Mouse (Mus musculus): ENCODE data around the gene Stx18. TPM values are rescaled to one million over a fixed set of nuclear protein-coding genes. Genes with fewer than 3 reads are reported as not detected.
A peak's percentile ranks its signal among the peaks of the same experiment; 100 is the strongest.

Stx18 gene
- total and polyA plus RNA-seq, 2 experiments: 14.9 to 15.5 TPM

DNA sequence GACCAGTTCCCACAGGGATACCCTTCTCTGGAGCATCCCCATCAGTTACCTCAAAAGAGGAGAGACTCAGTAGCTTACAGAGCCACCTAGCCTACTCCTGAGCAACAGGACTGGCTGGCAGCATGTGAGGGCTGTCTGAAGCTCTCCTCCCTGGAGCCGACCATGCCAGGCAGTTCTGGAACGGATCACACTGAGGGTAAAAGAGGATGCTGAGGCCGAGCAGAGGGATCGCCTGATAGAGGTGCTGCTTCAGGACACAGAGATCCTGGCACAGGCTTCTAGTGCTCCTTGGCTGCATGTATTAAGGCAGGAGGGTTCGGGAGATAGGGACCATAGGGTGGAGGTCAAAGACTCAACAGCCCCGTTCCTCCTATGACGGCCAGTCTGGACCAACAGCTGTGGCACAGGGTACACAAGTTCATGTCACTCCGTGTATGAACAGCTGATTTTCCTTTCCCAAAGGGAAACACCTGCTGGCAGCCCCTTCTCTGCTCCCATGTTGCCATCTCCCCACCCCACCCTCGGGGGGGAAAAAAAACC, 119.0 kb downstream of the Stx18 start:
- Histone ChIP-seq H3K27ac (replicated peaks; ENCODE audit: insufficient read depth, low read depth, low read length) (no peak overlapping the region), H3K4me3 (ENCODE audit: insufficient read depth, low read depth, low read length) (no peak overlapping the region), H3K4me1 (ENCODE audit: control insufficient read depth, insufficient read depth, low read length) (0 out of 2 replicates have a peak, but pooled peaks cover 2% of the 10 kb centered on the region), H3K79me2 (ENCODE audit: control insufficient read depth, insufficient read depth, low read length) (no peaks in the 10 kb centered on the region), H3K36me3 (ENCODE audit: control insufficient read depth, insufficient read depth, low read length) (no peaks in the 10 kb centered on the region), H3K9ac (ENCODE audit: low read depth, low read length) (no peak overlapping the region), H3K27me3 (ENCODE audit: control insufficient read depth, insufficient read depth, low read length) (no peaks in the 10 kb centered on the region; the same call in 1 of the 2 replicates)
- no peak for DNase-seq (ENCODE audit: extremely low read depth, low read depth, low spot score)
- TF ChIP-seq POLR2A (IDR thresholded peaks at IDR 0.05; ENCODE audit: extremely low read depth, insufficient read depth, low read length): no peak
- no peak for TF ChIP-seq CTCF (IDR thresholded peaks at IDR 0.05; ENCODE audit: low read depth, low read length)
- WGBS: 63% methylated on average over 9 of the region's 9 CpGs

DNA sequence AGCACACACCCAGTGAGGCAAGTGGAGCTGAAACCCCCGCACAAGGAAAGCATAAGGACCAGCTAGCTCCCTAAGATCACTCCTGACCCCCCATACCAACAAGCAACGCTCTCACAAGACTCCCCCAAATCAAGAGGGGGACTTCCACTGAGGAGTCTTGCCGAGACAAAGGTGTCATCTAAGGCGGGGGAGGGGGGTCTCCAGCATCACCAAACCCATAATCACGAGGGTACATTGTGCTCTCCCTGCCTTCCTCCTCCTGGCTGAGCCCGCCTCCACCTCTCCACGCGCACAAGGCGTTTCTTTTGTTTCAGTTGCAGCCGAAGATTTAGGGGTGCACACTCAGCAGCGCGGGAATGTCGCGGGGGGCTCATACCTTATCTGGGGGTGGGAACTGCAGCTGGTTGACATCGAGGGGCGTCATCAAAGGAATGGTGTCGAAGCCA, 120.0 kb downstream of the Stx18 start:
- no peak overlapping the region for H3K9ac ChIP-seq (ENCODE audit: low read depth, low read length)
- H3K36me3 ChIP-seq (ENCODE audit: control insufficient read depth, insufficient read depth, low read length): no peaks in the 10 kb centered on the region
- no peak for DNase-seq (ENCODE audit: extremely low read depth, low read depth, low spot score)
- H3K27me3 ChIP-seq (ENCODE audit: control insufficient read depth, insufficient read depth, low read length): no peaks in the 10 kb centered on the region; the same call in 1 of the 2 replicates
- no peak overlapping the region for H3K27ac ChIP-seq (replicated peaks; ENCODE audit: insufficient read depth, low read depth, low read length)
- peak overlapping the region; percentile 78; the same call in 1 of the 2 replicates for H3K4me3 ChIP-seq (ENCODE audit: insufficient read depth, low read depth, low read length)
- 0 out of 2 replicates have a peak, but pooled peaks cover 2% of the 10 kb centered on the region for H3K4me1 ChIP-seq (ENCODE audit: control insufficient read depth, insufficient read depth, low read length)
- H3K79me2 ChIP-seq (ENCODE audit: control insufficient read depth, insufficient read depth, low read length): no peaks in the 10 kb centered on the region
- WGBS: 11% methylated on average over 17 of the region's 17 CpGs
- TF ChIP-seq CTCF (IDR thresholded peaks at IDR 0.05; ENCODE audit: low read depth, low read length): no peak
- no peak for TF ChIP-seq POLR2A (IDR thresholded peaks at IDR 0.05; ENCODE audit: extremely low read depth, insufficient read depth, low read length)

DNA sequence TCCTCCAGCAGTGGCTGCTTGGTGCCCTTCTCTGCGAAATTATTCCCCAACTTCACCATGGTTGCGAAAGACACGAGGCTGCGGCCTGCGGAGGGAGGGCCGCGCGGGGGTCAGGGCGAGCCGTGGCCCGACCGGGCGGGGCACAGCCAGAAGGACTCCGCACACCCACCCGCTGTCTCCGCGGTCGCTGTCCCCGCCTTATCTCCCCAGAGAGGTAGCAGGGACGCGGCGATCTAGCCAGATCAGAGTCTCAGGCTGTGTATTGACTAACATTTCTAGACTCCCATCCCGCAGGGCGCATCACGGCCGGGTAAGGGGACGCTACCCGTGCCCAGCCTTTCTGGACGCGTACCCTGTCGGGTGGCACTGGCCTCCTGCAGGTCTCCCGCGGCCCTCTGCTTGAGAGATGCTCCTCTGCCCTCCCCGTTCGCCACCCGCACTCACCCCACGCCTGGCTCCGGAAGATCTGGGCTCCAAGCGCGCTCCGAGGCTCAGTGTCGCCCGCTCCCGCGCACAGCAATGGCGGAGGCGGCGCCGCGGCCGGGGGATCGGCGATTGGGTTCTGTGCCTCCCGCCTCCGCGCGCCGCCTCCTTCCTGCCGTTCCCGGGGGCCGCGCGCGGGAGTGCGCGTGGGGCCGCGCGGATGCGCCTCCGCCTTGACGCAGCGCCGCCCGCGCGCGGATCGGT, 120.5 kb downstream of the Stx18 start:
- H3K4me1 ChIP-seq (ENCODE audit: control insufficient read depth, insufficient read depth, low read length): 0 out of 2 replicates have a peak, but pooled peaks cover 2% of the 10 kb centered on the region
- no peaks in the 10 kb centered on the region for H3K36me3 ChIP-seq (ENCODE audit: control insufficient read depth, insufficient read depth, low read length)
- TF ChIP-seq POLR2A (IDR thresholded peaks at IDR 0.05; ENCODE audit: extremely low read depth, insufficient read depth, low read length) (no peak), CTCF (IDR thresholded peaks at IDR 0.05; ENCODE audit: low read depth, low read length) (no peak)
- no peak overlapping the region for H3K27ac ChIP-seq (replicated peaks; ENCODE audit: insufficient read depth, low read depth, low read length)
- H3K27me3 ChIP-seq (ENCODE audit: control insufficient read depth, insufficient read depth, low read length): no peaks in the 10 kb centered on the region; the same call in 1 of the 2 replicates
- 1% methylated on average over 78 of the region's 79 CpGs for WGBS
- peak overlapping the region; percentile 78 for H3K4me3 ChIP-seq (ENCODE audit: insufficient read depth, low read depth, low read length)
- peak overlapping the region; percentile 66 for H3K9ac ChIP-seq (ENCODE audit: low read depth, low read length)
- no peak for DNase-seq (ENCODE audit: extremely low read depth, low read depth, low spot score)
- H3K79me2 ChIP-seq (ENCODE audit: control insufficient read depth, insufficient read depth, low read length): no peaks in the 10 kb centered on the region

DNA sequence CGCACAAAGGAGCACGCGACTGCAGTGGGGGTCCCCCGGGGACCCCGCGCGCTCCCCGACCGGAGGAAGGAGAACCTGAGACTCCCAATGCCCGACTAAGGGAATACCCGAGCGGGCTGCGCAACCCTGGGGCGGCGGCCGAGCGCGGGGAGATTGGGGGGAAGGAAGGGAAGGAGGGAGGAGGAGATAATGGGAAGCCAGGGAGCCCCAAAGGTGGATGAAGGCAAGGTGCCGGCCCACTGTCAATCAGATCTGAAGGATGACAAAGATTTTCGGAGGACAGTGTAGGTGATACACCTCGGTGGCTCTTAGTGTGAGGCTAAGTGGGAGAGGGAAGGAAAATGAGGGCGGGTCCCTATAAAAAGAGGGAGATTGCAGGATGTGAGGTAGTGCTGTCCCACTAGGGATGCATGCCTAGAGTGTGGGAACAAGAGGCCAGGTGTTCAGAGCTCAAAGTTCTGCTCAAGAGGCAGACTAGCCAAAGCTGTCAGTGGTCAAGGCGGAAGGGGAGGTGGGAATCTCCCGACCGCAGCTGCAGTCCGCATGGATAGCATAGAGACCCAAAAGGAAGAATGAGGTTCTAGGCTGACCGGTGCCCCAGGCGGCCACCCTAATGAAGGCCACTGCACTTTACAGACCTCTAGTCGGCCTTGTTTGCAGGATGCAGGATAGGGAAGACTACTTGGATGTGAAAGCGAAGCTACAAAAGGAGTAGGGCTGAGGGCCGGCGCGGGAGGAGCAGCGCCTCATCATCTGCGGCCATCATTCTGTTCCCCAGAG, 121.3 kb downstream of the Stx18 start, which contains the start of gene Nsg1:
Gene Nsg1, minus strand, starts transcription at position 274 of the 780 bp plus-strand sequence.
- Histone ChIP-seq H3K79me2 (ENCODE audit: control insufficient read depth, insufficient read depth, low read length) (no peaks in the 10 kb centered on the region), H3K4me3 (ENCODE audit: insufficient read depth, low read depth, low read length) (peak within 1 kb of the TSS; percentile 78), H3K27ac (replicated peaks; ENCODE audit: insufficient read depth, low read depth, low read length) (no peak within 1 kb of the TSS), H3K4me1 (ENCODE audit: control insufficient read depth, insufficient read depth, low read length) (0 out of 2 replicates have a peak, but pooled peaks cover 2% of the 10 kb centered on the region), H3K36me3 (ENCODE audit: control insufficient read depth, insufficient read depth, low read length) (no peaks in the 10 kb centered on the region), H3K27me3 (ENCODE audit: control insufficient read depth, insufficient read depth, low read length) (no peaks in the 10 kb centered on the region; the same call in 1 of the 2 replicates), H3K9ac (ENCODE audit: low read depth, low read length) (peak within 1 kb of the TSS; percentile 66)
- TF ChIP-seq POLR2A (IDR thresholded peaks at IDR 0.05; ENCODE audit: extremely low read depth, insufficient read depth, low read length) (no peak), CTCF (IDR thresholded peaks at IDR 0.05; ENCODE audit: low read depth, low read length) (no peak)
- no peak for DNase-seq (ENCODE audit: extremely low read depth, low read depth, low spot score)
- WGBS: 13% methylated on average over 35 of the region's 35 CpGs

DNA sequence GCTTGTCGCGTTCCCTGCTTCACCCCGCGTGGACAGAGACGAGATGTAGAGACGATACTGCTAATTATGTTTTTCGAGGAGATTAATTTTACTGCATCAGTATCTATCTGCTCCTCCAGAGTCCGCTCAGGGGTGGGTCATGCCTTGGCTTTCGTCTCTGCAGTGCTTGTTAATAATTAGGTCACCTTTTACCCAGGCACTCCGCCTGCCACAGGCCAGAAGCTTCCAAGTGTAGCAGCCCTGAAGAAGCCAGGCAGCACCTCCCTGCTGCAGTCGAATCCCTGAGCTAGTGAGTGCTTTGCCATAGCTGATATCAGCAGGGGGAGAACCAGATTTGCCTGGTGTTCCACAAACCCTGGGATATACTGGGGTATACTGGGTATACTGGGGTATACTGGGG, 130.0 kb downstream of the Stx18 start:
- no peak for DNase-seq (ENCODE audit: extremely low read depth, low read depth, low spot score)
- 67% methylated on average over 11 of the region's 11 CpGs for WGBS

More for the DNA sequence above, 130.0 kb downstream of the Stx18 start:
- no peak overlapping the region for H3K27ac ChIP-seq (replicated peaks; ENCODE audit: insufficient read depth, low read depth, low read length)
- no peaks in the 10 kb centered on the region for H3K79me2 ChIP-seq (ENCODE audit: control insufficient read depth, insufficient read depth, low read length)
- no peaks in the 10 kb centered on the region for H3K36me3 ChIP-seq (ENCODE audit: control insufficient read depth, insufficient read depth, low read length)
- H3K4me1 ChIP-seq (ENCODE audit: control insufficient read depth, insufficient read depth, low read length): no peaks in the 10 kb centered on the region
- no peaks in the 10 kb centered on the region; the same call in 1 of the 2 replicates for H3K27me3 ChIP-seq (ENCODE audit: control insufficient read depth, insufficient read depth, low read length)
- H3K4me3 ChIP-seq (ENCODE audit: insufficient read depth, low read depth, low read length): no peak overlapping the region
- TF ChIP-seq POLR2A (IDR thresholded peaks at IDR 0.05; ENCODE audit: extremely low read depth, insufficient read depth, low read length): no peak
- H3K9ac ChIP-seq (ENCODE audit: low read depth, low read length): no peak overlapping the region
